Mouse (Mus musculus) cortical plate, adult 2 months (tissue): ENCODE measurements around the gene Ech1. TPM values are rescaled to one million over a fixed set of nuclear protein-coding genes. Genes with fewer than 3 reads are reported as not detected.
A peak's percentile ranks its signal among the peaks of the same experiment; 100 is the strongest.

Source experiments
- H3K27ac ChIP-seq: fragments of 200-500 bp; 2 replicates; pipeline ENCODE4 v1.5.1; 2012; ENCODE audit warnings: low read length, control low read depth, inconsistent platforms; ENCODE audit not compliant: insufficient read depth
- H3K4me1 ChIP-seq: fragments of 200-500 bp; 2 replicates; pipeline ENCODE4 v1.6.1; 2011; ENCODE audit warnings: low read length; ENCODE audit not compliant: control insufficient read depth, insufficient read depth
- H3K4me3 ChIP-seq: fragments of 200-500 bp; 2 replicates; pipeline ENCODE4 v1.5.1; 2011; ENCODE audit warnings: mild to moderate bottlenecking, low read length, control low read depth; ENCODE audit not compliant: insufficient read depth
- CTCF ChIP-seq: fragments of 200-500 bp; IDR thresholded peaks from 2 replicates; pipeline ENCODE4 v1.5.1; 2011; ENCODE audit warnings: mild to moderate bottlenecking, control low read depth, low read length; ENCODE audit not compliant: insufficient read depth; ENCODE audit errors: extremely low read depth
- POLR2A ChIP-seq: fragments of 200-500 bp; IDR thresholded peaks from 2 replicates; pipeline ENCODE4 v1.6.1; 2011; ENCODE audit warnings: mild to moderate bottlenecking, low read length, control low read depth; ENCODE audit not compliant: insufficient read depth; ENCODE audit errors: extremely low read depth
- polyA plus RNA-seq: library from polyadenylated mRNA; depleted of rRNA; stranded (reverse); fragments of >200 nt; gene quantifications from 2 replicates; pipeline ENCODE4 v1.2.3, GENCODE M21; 2012

Gene Ech1
- polyA plus RNA-seq, 1 experiment: 92.9 TPM

DNA sequence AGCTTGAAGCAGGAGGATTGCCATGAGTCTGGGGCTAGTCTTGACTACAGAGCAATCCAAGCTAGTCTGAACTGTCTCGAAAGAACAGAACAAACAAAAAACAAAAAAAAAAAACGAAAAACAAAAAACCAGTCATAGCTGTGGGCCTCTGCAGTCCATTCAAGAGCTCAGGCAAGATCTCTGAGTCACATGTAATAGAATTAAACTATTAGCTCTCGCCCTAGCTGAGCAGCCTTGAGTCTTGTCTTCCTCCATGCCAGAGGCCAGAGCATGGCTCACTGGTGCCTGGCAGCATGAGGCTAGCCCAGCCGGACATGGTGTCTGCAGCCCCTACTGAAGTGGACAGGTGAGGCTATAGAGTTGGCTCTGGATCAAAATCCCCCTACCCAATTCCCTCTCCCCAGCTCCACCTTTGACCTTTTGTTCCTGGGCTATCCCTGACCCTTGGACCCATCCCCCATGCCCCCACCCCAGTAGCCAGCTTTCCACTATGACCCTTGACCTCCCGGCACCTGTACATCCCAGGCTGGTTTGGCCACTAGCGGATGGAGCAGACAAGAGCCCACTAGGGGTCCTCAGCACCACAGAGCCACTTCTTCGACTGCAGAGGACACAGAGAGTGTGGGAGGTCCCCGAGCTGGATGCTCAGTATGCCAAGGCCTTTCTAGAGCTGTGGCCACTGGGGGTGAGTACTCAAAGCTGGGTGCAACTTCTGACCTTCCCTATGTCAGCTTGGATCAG is 34.8 kb upstream of the Ech1 start:
- no peak for TF ChIP-seq CTCF
- 0 out of 2 replicates have a peak, but pooled peaks have one; percentile 14 for TF ChIP-seq POLR2A
- Histone ChIP-seq H3K4me3 (no peak overlapping the region), H3K4me1 (no peaks in the 10 kb centered on the region), H3K27ac (no peak overlapping the region)

GRCm38 (mm10) chr7:28791706-28792105 is 33.3 kb upstream of the Ech1 start:
- Histone ChIP-seq H3K4me3 (no peak overlapping the region), H3K4me1 (no peaks in the 10 kb centered on the region), H3K27ac (no peak overlapping the region)
- TF ChIP-seq POLR2A: no peak
- no peak for TF ChIP-seq CTCF

DNA sequence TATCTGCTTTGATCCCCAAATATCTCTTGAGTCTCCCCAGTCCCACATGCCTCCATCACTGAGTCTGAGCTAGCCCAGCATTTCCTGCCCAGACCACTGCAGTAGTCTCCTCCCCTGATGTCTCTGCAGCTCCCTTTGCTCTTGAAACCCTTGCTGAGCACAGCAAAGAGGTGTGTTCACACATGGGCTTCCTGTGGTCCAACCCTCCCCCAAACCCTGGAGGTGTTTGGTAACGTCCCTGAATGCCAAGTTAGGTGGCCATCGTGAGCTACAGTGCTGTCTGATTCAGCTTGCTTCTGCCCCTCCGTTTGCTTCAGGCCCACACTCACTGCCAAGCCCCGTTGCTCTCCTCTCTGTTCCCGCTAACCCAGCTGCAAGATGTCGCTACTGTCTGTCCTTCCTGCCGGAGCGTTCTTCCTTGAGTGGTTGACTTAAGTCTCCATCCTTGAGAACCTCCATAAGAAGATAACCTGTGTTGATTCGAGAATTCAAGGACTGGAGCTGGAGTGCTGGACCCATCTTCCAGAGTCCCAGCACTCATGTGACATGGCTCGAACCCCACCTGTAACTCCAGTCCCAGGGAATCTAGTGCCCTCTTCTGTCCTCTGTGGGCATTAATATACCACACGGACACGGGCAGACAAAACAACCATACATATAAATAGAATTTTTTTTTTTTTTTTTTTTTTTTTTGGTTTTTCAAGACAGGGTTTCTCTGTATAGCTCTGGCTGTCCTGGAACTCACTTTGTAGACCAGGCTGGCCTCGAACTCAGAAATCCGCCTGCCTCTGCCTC is 32.4 kb upstream of the Ech1 start:
- H3K4me1 ChIP-seq: no peaks in the 10 kb centered on the region

DNA sequence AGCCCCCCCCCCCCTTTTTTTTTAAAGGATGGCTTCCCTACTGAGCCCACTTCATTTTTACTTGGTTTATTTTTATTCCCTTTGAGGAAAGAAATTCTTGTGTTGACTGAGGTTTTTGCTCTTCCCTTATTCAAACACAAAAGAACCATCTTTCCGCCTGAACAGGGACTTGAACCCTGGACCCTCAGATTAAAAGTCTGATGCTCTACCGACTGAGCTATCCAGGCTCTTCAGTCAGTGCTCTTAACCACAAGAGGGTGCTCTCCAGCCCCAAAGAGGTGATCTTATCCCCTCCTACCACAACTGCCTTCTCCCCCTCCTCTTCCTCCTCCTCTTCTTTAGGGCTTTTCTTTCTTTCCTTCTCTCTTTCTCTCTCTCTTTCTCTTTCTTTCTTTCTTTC is 31.2 kb upstream of the Ech1 start:
- no peaks in the 10 kb centered on the region for H3K4me1 ChIP-seq
- no peak for TF ChIP-seq POLR2A
- TF ChIP-seq CTCF: peak; percentile 40; the same call in 1 of the 2 replicates
- no peak overlapping the region for H3K4me3 ChIP-seq
- no peak overlapping the region for H3K27ac ChIP-seq

More for the DNA sequence above, 32.4 kb upstream of the Ech1 start:
- TF ChIP-seq CTCF (no peak), POLR2A (no peak)
- Histone ChIP-seq H3K4me3 (no peak overlapping the region), H3K27ac (no peak overlapping the region)

- H3K4me3 ChIP-seq: no peak overlapping the region
- no peaks in the 10 kb centered on the region for H3K4me1 ChIP-seq
- H3K27ac ChIP-seq: no peak overlapping the region
- no peak for TF ChIP-seq CTCF
- no peak for TF ChIP-seq POLR2A
Measured at GRCm38 (mm10) chr7:28794496-28794895, 30.5 kb upstream of the Ech1 start.

GRCm38 (mm10) chr7:28795832-28796231 is 29.2 kb upstream of the Ech1 start:
- Histone ChIP-seq H3K4me3 (no peak overlapping the region), H3K27ac (no peak overlapping the region), H3K4me1 (no peaks in the 10 kb centered on the region)
- TF ChIP-seq POLR2A (no peak), CTCF (no peak)

GRCm38 (mm10) chr7:28796562-28796975 is 28.4 kb upstream of the Ech1 start:
- H3K27ac ChIP-seq: no peak overlapping the region
- TF ChIP-seq CTCF: peak; percentile 88
- TF ChIP-seq POLR2A: no peak
- no peaks in the 10 kb centered on the region for H3K4me1 ChIP-seq
- 0 out of 2 replicates have a peak overlapping the region, but pooled peaks have one; percentile 0 for H3K4me3 ChIP-seq

- TF ChIP-seq POLR2A: no peak
- TF ChIP-seq CTCF: no peak
- no peak overlapping the region for H3K4me3 ChIP-seq
- peaks cover 7% of the 10 kb centered on the region for H3K4me1 ChIP-seq
- H3K27ac ChIP-seq: no peak overlapping the region
Measured at GRCm38 (mm10) chr7:28799994-28800393, 25.0 kb upstream of the Ech1 start.

- Histone ChIP-seq H3K27ac (no peak overlapping the region), H3K4me1 (peaks cover 7% of the 10 kb centered on the region), H3K4me3 (no peak overlapping the region)
- TF ChIP-seq CTCF: no peak
- no peak for TF ChIP-seq POLR2A
Measured at GRCm38 (mm10) chr7:28801451-28801850, 23.6 kb upstream of the Ech1 start.

DNA sequence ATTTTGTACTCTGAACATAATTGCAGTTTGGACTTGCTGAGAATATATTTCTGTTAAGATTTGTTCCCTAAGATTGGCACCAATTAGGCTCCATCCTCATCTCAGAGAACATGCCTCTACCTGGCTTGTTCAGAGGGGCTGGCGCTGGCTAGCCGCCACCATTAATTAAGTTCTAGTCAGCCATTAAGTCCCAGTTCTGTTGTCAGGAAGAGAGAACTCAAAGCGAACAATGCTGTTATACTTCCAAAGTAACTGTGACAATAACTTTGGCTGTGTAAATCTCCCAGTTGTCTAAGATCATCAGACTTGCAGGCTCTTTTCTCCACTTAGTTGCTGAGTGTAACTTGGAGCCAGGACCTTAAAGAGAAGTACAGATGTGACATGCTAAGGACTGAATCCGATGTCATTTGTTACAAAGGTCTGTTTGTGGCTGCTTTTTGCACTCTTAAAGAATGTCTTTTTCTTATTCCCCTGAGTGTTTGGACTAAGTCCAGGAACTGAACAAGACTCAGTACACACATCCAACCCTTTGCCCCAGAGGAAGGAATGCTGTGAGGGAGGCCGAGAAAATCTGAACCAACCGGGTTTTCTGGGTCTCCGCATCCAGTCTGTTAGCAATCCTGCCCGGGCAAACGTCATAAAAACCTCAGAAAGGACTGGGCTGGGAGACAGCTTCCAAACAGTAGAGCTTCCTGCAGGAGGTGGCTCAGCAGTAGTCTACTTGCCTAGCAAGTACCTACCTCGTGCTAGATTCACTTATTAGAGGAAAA is 22.9 kb upstream of the Ech1 start:
- no peak overlapping the region for H3K4me3 ChIP-seq
- TF ChIP-seq POLR2A (no peak), CTCF (no peak)
- 0 out of 2 replicates have a peak overlapping the region, but pooled peaks have one; percentile 35 for H3K27ac ChIP-seq
- H3K4me1 ChIP-seq: peaks cover 7% of the 10 kb centered on the region
